Mouse (Mus musculus) heart, postnatal 0 days (tissue): ENCODE measurements around the gene Xxylt1. TPM values are rescaled to one million over a fixed set of nuclear protein-coding genes. Genes with fewer than 3 reads are reported as not detected.
A peak's percentile ranks its signal among the peaks of the same experiment; 100 is the strongest.
"Not testable (repeated sequence)": the region's sequence is repeated elsewhere in the genome, so short reads cannot be mapped to it uniquely, and the experiment has no call there.

Experiments
- ATAC-seq: fragments of 200-750 bp; cut with Nextera tagmentation; 2 replicates; pipeline ENCODE4 v1.8.0; 2017; ENCODE audit warnings: low read depth, moderate number of reproducible peaks, moderate library complexity; ENCODE audit not compliant: insufficient read depth
- DNase-seq: peaks from one replicate; pipeline ENCODE4 v3.0.0-alpha.2; 2016; ENCODE audit warnings: low spot score
- H3K27ac ChIP-seq: fragments of 300-500 bp; sonication (generic); 2 replicates; pipeline ENCODE4 v1.5.1; 2014; ENCODE audit warnings: low read depth, mild to moderate bottlenecking
- H3K27me3 ChIP-seq: fragments of 300-500 bp; sonication (generic); 2 replicates; pipeline ENCODE4 v1.6.1; 2014; ENCODE audit warnings: low read length, mixed read lengths; ENCODE audit not compliant: control insufficient read depth, insufficient read depth
- H3K36me3 ChIP-seq: fragments of 300-500 bp; sonication (generic); replicated peaks from 2 replicates; pipeline ENCODE4 v1.6.1; 2014; ENCODE audit warnings: low read length, mixed read lengths; ENCODE audit not compliant: control insufficient read depth, insufficient read depth
- H3K4me1 ChIP-seq: fragments of 300-500 bp; sonication (generic); 2 replicates; pipeline ENCODE4 v1.6.1; 2014; ENCODE audit warnings: antibody characterized with exemption; ENCODE audit not compliant: control insufficient read depth, insufficient read depth
- H3K4me2 ChIP-seq: fragments of 300-500 bp; sonication (generic); 2 replicates; pipeline ENCODE4 v1.6.1; 2014; ENCODE audit warnings: low read depth, mild to moderate bottlenecking, low read length, moderate library complexity
- H3K4me3 ChIP-seq: fragments of 300-500 bp; sonication (generic); 2 replicates; pipeline ENCODE4 v1.5.1; 2014; ENCODE audit warnings: low read depth, low read length
- H3K9ac ChIP-seq: fragments of 300-500 bp; sonication (generic); replicated peaks from 2 replicates; pipeline ENCODE4 v1.6.1; 2014; ENCODE audit warnings: low read depth, low read length, mixed read lengths
- H3K9me3 ChIP-seq: fragments of 300-500 bp; sonication (generic); replicated peaks from 2 replicates; pipeline ENCODE4 v1.6.1; 2016; ENCODE audit warnings: low read length; ENCODE audit not compliant: control insufficient read depth
- CTCF ChIP-seq: IDR thresholded peaks from 2 replicates; pipeline ENCODE4 v1.5.1; 2016; ENCODE audit warnings: antibody characterized with exemption, control low read depth, low read depth
- EP300 ChIP-seq: IDR thresholded peaks from 2 replicates; pipeline ENCODE4 v1.6.1; 2016; ENCODE audit warnings: antibody characterized with exemption, low read depth
- WGBS: fragments of 180-500 bp; shearing (Covaris S2); extraction: QIAGEN DNeasy Blood & Tissue Kit; methylation state at CpG from one replicate; pipeline ENCODE4 v1.1.7; 2014; 5-methylcytosine and 5-hydroxymethylcytosine counted together
- polyA plus RNA-seq: library from polyadenylated mRNA; unstranded; fragments of >200 nt; fragmentation: Nextera tagmentation; extraction: Ambion mirVana; gene quantifications from 2 replicates; pipeline ENCODE4 v1.2.1, GENCODE M21; 2015
- total RNA-seq: library from RNA; depleted of rRNA; stranded (reverse); fragments of >200 nt; gene quantifications from 2 replicates; pipeline ENCODE4 v1.2.3, GENCODE M21; 2014; ENCODE audit warnings: low replicate concordance

Gene Xxylt1
- total and polyA plus RNA-seq, 2 experiments from 2014 or later: 5.9 to 16.2 TPM

- H3K4me1 ChIP-seq: peaks cover 26% of the 10 kb centered on the region
- not testable (repeated sequence) for H3K9me3 ChIP-seq, H3K9ac ChIP-seq, H3K27me3 ChIP-seq, H3K36me3 ChIP-seq
- H3K4me2 ChIP-seq: peak overlapping the region; percentile 30; the same call in 1 of the 2 replicates
- peak; percentile 67 for DNase-seq
- H3K27ac ChIP-seq: peak overlapping the region; percentile 57
- peak; percentile 54; the same call in 1 of the 2 replicates for TF ChIP-seq EP300
- 10% methylated on average over 10 of the region's 10 CpGs for WGBS
- H3K4me3 ChIP-seq: 0 out of 2 replicates have a peak overlapping the region, but pooled peaks have one; percentile 2
- peak; percentile 71 for ATAC-seq
Measured at GRCm38 (mm10) chr16:31003592-31004320, 77.5 kb downstream of the Xxylt1 start.

GRCm38 (mm10) chr16:31002926-31003325, 78.3 kb downstream of the Xxylt1 start:
- TF ChIP-seq EP300: no peak
- no peak for TF ChIP-seq CTCF
- Histone ChIP-seq H3K4me1 (peaks cover 25% of the 10 kb centered on the region), H3K4me3 (no peak overlapping the region), H3K4me2 (no peak overlapping the region), H3K9ac (peak overlapping the region; percentile 9; the same call in 1 of the 2 replicates), H3K36me3 (no peaks in the 10 kb centered on the region), H3K27me3 (no peaks in the 10 kb centered on the region), H3K9me3 (no peaks in the 10 kb centered on the region), H3K27ac (peak overlapping the region; percentile 57)
- WGBS: 34% methylated on average over 6 of the region's 6 CpGs
- DNase-seq: no peak
- ATAC-seq: no peak

GRCm38 (mm10) chr16:31002117-31002516, 79.1 kb downstream of the Xxylt1 start:
- no peak for ATAC-seq
- no peak for DNase-seq
- Histone ChIP-seq H3K27ac (no peak overlapping the region), H3K36me3 (no peaks in the 10 kb centered on the region), H3K4me2 (no peak overlapping the region), H3K4me3 (no peak overlapping the region), H3K27me3 (no peaks in the 10 kb centered on the region), H3K4me1 (peaks cover 24% of the 10 kb centered on the region), H3K9ac (no peak overlapping the region), H3K9me3 (no peaks in the 10 kb centered on the region)
- 87% methylated on average over 6 of the region's 6 CpGs for WGBS
- no peak for TF ChIP-seq EP300
- TF ChIP-seq CTCF: no peak

- H3K4me2 ChIP-seq: no peak overlapping the region
- no peak for ATAC-seq
- no peaks in the 10 kb centered on the region for H3K27me3 ChIP-seq
- no peak overlapping the region for H3K27ac ChIP-seq
- peaks cover 20% of the 10 kb centered on the region for H3K4me1 ChIP-seq
- no peak overlapping the region for H3K4me3 ChIP-seq
- no peak for TF ChIP-seq EP300
- TF ChIP-seq CTCF: no peak
- no peak for DNase-seq
- no peaks in the 10 kb centered on the region for H3K36me3 ChIP-seq
- 83% methylated on average over 2 of the region's 2 CpGs for WGBS
- no peak overlapping the region for H3K9ac ChIP-seq
- no peaks in the 10 kb centered on the region for H3K9me3 ChIP-seq
Measured at GRCm38 (mm10) chr16:30998711-30999110, 82.5 kb downstream of the Xxylt1 start.

- H3K4me1 ChIP-seq: peaks cover 15% of the 10 kb centered on the region
- TF ChIP-seq EP300: no peak
- TF ChIP-seq CTCF: no peak
- H3K27me3 ChIP-seq: no peaks in the 10 kb centered on the region
- H3K9ac ChIP-seq: no peak overlapping the region
- no peaks in the 10 kb centered on the region for H3K9me3 ChIP-seq
- H3K27ac ChIP-seq: no peak overlapping the region
- no peaks in the 10 kb centered on the region for H3K36me3 ChIP-seq
- H3K4me3 ChIP-seq: no peak overlapping the region
- H3K4me2 ChIP-seq: no peak overlapping the region
- ATAC-seq (no peak), DNase-seq (no peak)
- WGBS: 98% methylated on average over 2 of the region's 2 CpGs
Measured at GRCm38 (mm10) chr16:30998048-30998447, 83.2 kb downstream of the Xxylt1 start.

GRCm38 (mm10) chr16:30995446-30995845, 85.8 kb downstream of the Xxylt1 start:
- ATAC-seq: no peak
- 67% methylated on average over 5 of the region's 5 CpGs for WGBS
- TF ChIP-seq EP300 (no peak), CTCF (no peak)

More at GRCm38 (mm10) chr16:30995446-30995845, 85.8 kb downstream of the Xxylt1 start:
- Histone ChIP-seq H3K9ac (no peak overlapping the region), H3K36me3 (no peaks in the 10 kb centered on the region), H3K4me2 (no peak overlapping the region), H3K27ac (no peak overlapping the region), H3K27me3 (no peaks in the 10 kb centered on the region), H3K9me3 (no peaks in the 10 kb centered on the region), H3K4me1 (peaks cover 7% of the 10 kb centered on the region), H3K4me3 (no peak overlapping the region)
- DNase-seq: no peak
